Mouse (Mus musculus) right cerebral cortex, postnatal 10 days (tissue): ENCODE results near the gene Smim14.

ENCODE experiments used
- DNase-seq, 2 experiments: peaks; one replicate each; pipeline ENCODE4 v3.0.0; 2021; ENCODE audit warnings: low spot score in 2 of 2

Gene Smim14

DNA sequence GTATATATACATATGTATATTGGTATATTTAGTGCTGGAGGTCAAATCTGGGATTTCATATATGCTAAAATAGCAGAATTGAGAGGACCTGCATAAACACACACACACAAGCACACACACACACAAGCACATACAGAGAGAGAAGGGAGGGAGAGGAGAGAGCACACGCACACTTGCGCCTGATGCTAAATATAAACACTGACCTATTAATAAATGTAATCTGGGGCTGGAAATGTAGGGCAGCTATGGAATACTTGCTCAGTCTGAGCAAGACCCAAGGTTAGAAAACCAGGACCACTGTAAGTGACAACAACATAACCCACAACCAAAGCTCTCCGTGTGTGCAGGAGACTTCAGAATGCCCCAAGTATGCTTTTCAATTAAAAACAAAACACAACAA, 77.5 kb downstream of the Smim14 start:
- DNase-seq = no peak

DNA sequence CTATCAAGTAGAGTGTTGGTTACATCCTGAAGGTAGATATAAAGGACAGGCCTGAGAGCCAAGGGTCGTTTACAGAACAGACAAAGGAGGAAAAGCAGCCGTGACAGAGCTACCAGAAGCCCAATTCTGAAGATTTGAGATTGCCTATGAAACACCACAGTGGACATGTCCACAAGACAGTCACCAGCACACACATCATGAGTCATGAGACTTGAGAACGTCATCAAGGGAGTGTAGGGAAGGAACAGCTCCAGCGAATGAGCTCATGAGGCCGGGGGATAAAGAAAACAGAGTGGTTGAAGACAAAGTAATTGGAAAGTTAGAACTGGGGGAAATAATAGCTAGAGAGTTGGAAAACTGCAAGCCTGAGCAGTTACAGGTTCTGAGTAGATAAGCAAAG, 79.1 kb downstream of the Smim14 start:
- DNase-seq = no peak

DNA sequence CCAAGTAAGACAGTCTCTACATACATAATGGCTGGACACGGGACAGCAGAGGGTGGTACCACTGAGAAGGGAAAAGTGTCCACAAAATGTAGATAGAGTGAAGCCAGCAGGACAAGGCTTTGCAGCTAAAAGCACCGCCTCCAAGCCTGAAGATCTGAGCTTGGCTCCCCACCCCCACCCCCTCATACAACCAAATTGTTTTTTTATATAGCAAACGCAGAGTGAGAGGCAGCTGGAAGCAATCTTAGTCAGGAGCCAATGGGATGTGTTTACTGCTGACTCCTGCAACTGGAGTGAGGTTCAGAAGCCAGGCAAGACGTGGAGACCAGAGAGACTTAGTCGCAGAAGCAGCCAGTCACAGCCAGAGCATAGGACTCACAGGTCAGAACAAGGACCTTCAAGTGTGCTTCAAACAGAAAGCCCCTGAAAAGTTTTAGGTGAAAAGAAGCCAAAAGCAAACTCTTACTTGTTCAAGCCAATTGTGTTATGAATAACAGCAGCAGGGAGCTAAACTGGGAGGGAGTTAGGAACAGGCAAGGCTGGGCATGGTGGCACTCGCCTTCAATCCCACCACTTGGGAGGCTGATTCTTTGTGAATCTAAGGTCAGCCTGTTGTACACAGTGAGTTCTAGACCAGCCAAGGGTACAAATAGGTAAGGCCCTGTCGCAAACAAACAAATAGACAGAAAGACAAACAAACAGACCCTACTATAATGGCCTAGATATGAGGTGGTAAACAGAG, 79.7 kb downstream of the Smim14 start:
- no peak for DNase-seq

DNA sequence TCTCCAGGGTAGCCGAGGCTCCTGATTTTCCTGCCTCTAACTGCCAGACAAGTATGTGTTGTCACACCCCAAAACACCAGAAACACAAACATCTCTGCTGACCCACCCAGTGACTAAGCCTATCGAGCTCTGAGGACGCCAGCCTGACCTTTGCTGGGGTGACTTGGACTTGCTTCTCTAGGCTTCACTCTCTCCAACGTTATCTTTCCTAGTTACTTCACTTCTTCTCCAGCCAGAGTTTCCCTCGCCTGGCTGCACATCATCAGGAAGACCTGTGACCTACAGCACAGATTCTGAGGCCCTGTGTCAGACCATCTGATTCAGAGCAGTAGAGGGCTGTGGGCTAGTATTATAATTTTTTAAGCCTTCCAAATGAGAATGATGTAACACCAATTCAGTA, 82.2 kb downstream of the Smim14 start:
- DNase-seq = no peak

DNA sequence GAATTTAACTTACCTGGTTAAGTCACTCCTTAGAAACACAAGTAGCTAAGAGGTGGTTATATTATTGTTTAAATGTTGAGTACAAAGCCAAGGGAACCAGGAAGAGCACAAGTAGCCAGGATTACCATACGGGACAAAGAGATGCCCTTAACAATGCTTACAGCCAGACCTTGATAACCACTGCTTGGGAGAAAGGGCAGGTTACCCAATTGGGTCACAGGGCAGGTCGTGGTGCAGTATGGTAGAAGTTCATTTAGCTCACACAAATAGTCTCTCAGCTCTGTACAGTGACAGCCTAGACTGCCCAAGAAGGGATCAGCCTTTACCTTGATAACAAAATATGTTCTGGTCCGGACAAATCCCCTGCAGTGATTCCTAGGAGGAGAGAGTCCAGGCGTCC, 88.0 kb downstream of the Smim14 start:
- DNase-seq = no peak

DNA sequence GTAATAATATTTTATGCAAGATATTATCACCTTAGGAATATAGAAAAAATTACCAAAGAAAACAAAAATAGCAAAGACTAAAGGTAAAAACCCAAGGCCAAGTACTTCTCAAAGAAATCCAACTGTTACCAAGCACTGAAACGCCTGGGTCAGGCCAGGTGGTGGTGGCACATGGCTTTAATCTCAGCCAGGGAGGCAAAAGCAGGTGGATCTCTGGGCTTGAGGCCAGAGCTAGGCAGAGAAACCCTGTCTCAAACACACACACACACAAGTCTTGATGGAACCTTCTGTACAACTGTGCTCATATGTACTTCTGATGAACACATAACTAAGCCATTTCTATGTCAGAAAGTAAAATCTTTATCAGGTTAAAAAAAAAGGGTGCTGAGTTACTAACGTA, 89.2 kb downstream of the Smim14 start:
- DNase-seq = no peak

DNA sequence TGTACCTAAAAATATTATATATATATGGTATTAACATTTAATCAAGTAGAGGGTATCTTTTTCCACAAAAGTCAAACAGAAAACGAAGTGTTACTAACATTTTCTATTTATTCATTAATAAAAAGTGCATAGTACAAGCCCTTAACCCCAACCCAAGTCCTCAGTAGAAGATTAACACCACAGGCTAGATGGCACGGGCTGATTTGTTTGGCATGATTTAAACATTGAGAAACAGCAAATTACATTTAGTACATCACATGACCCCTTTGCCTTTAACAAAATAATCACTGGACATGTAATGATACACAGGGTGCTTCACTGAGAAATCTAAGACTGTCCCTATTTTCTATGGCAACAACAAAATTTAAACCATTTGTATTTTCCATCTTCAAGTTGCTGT, 90.2 kb downstream of the Smim14 start:
- no peak for DNase-seq

DNA sequence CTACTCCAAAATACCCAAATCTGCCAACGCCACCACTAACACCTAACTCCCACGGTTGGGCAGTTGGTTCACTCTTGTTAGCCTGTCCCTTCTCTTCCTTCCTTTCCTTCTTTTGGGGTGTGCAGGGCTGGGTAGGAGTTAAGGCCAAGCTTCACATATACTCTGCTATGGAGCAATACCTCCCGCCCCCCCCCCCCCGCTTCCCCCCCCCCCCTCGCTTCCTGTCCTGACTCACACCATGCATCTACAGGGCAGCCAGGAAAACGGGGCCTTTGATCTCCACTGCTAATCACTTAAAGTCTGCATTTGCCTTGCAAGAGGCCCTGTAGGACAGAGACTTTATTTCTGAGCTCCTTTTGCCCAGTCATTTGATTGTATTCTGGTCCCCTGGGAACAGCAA, 92.0 kb downstream of the Smim14 start:
- no peak for DNase-seq

DNA sequence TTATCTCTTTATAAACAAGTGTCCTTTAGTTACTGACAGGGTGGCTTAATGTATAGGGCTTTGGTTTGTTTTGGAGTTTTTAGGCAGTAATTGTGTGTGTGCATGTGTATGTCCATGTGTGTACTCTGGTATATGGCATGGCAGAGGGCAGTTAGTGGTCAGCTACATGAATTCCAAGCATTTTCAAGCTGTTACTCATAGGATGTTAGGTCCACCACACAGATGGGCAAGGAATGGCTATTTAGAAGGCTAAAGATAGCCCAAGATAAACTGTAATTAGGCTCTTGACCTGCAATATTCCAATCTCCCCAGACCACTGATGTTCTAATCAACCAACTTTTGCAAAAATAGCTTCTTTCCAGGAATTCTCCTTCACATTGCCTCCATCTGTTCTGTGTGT, 98.9 kb downstream of the Smim14 start:
- DNase-seq = no peak

DNA sequence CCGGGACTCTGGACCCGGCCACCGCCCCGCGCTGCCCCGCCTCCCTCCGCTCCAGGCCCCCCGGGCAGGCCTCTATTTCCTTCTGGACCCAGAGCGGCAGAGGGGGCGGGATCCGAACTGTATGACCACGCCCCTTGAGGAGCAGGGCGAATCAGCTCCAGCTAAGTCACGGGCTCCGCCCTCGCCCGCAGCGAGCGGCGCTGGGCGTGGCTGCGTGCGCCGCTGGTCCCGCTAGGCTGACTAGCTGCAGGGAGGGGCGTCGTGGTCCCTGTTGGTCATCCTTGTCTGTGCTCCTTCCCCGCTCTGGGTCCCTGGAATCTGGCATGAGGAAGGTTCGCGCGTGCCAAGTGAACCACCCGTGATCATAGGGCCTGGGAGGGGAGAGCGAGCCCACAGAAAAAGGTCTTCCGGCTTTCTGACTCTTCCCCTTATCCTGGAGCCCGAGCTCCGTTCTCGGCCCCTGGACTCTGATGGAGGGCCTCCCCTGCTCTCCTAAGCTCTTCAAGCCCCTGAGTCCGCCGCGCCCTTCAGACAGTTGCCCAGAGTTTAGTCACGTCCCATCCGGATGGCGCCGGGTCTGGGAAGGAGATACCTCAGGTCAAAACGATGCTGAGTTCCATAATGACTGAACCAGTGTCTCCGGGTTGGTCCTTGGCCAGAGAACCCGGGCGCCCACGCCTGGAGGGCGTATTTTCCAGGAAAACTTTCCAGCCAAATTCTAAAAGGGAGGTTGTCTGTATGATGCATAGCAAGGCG, 101.0 kb downstream of the Smim14 start, which contains the start of gene Ugdh:
TSS of gene Ugdh (minus strand) at position 144 of the 756 bp plus-strand sequence.
- DNase-seq = peak; percentile 97 to 98

DNA sequence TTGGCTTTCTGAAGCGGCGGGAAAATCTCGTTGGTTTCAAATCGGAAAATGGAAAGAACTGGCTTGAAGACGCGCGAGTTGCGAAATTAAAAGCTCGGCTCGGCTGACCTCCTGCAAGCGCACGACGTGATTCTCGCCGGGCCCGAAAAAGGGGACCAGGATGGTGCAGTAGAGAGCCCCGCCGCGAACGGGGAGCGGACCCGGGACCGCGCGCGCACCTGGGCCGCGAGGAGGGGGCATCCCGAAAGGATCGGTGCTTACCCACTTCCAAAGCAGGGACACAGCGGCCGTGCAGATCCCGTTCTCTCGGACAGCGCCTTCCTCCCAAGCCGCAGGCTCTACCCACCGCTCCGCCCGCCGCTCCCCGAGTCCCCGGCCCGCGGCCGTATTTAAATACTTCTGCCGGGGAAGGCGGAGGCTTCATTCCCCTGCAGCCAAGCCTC, 101.6 kb downstream of the Smim14 start:
- DNase-seq = no peak

DNA sequence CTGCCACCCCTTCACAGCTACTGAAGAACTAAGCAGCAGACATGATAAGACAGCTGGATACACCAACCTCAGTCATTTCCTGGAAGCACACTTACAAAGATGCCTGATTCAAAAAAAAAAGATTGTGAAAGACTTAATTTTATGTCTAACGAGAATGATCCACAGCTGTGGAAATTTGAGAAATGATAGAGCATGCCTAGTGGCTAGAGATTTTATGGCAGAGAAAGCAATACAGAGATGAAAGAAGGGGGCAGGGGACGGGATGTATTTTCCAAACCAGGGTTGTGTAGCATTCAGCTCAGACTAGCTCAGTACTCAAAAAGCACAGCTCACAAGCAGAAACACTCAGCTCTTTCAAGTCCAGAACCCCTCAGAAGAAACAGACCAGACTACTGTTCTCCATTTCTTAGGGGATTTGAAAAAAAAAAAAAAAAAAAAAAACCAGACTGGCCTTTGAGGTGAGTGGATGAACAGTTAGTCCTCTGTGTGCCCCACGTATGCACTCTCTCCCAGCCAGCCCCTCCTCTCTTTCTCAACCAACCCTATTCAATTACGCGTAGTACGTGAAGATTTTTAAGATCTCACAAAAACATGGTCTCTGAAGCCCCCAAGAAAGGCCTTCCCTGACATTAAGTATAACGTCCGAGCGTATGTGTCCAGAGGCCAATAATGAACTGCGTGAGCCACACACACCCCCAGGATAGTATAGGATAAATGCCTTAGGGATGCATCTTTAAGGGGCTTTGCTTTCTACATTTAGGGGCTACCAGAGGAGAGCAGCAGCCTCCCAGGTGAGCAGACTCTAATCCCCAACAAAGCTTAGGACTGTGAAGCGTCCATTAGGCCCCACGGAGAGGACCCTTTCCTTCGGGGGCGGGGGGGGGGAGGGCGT, 102.3 kb downstream of the Smim14 start:
- peak; percentile 44 to 65 for DNase-seq

DNA sequence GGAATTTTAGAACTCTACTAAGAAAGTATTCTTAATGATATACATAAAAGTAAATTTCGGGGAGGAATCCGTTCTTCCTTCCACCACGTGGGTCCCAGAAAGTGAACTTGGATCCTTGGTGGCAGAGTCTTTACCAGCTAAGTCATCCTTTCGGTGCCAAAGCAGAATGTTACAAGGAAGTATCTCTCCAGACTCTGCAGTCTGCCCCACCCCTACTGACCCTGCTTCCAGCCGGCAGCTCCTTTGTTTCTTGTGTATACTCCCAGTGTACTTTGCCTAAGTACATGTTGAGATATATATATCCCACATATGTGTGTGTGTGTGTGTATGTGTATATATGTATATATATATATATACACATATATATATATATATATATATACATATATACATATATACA, 107.5 kb downstream of the Smim14 start:
- DNase-seq = no peak

DNA sequence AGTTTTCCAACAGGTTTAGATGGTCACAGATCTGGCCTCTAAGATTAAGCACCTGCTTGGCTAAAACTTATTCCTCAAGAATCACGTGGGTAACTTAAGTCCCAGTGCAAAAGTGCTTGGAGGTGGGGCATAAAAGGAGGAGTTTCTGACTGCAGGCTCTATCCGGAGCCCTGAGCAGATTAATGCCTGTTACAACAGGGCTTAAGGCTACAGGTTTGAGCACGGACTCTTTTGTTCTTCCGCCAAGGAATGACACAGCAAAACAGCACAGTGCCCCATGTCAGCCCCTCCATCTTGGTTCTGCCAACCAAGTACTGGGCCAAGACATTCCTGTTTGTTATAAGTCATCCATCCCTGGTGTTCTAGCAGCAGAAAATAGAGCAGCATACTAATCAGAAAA, 108.7 kb downstream of the Smim14 start:
- DNase-seq = no peak

DNA sequence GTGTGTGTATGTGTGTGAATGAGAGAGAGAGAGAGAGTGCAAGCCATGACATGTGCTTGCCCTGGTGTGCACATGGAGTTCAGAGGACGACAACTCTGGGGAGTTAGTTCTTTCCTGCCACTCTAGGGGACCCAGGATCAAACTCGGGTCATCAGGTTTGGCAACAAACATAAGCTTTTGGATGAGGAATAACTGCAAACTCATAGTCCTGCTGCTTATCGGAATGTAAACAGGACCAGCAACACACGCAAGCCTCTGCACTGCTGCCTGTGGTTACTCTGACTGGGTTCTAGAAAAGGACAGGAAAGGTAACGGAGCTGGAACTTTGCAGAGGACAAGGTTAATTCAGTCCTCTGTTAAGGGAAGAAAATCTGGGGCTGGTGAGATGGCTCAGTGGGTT, 111.7 kb downstream of the Smim14 start:
- no peak for DNase-seq

DNA sequence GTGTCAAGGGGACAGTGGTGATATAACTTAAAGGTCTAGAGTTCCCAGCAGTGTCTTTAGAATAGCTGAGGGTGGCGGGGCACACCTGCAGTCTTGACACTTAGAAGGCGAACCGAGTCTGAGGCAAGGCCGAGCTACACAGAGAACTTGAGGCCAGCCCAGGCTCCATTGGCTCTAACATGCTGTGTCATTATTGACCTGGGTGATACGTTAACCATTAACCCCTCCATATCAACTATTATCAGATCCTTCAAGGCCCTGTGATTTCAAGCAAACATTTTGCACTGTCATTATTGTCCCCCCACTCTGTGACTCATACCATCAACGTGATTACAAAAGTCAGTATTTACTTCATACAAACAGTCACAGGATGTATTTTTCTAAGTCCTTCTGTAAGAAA, 112.8 kb downstream of the Smim14 start:
- DNase-seq = no peak

DNA sequence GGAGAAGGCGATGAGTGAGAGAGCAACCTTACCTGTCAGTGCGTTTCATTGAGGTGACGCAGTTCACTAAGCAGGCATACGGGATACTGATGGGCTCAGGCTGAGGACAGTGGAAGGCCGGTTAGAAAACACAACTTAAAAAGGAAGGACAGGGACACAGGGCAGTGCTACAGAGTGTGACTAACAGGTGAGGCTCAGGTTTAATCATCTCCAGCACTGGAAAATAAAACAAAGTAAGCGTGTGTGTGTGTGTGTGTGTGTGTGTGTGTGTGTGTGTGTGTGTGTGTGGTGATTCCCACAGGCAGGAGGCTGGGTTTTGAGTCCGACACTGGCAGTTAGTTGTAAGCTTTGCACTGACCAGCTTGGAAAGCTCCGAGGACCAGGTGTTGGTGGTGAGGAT, 114.2 kb downstream of the Smim14 start:
- no peak for DNase-seq

DNA sequence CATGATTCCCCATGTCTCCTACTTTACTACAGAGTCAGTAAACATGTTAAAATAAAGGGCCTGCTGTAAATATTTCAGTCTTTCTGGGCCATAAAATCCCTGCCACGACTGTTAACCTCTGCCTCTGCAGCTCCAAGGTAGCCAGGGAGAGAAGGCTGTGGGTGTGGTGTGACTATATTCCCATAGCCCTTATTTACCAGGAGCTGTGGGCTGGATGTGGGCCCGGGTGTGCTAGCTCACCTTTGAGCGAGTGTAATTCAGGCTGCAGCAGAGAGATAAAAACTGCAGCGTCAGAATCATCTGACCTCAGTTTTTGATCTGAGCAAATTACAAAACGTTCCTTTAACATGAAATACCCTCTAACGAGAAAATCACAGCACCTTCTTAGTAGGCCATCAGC, 116.2 kb downstream of the Smim14 start:
- DNase-seq = no peak

DNA sequence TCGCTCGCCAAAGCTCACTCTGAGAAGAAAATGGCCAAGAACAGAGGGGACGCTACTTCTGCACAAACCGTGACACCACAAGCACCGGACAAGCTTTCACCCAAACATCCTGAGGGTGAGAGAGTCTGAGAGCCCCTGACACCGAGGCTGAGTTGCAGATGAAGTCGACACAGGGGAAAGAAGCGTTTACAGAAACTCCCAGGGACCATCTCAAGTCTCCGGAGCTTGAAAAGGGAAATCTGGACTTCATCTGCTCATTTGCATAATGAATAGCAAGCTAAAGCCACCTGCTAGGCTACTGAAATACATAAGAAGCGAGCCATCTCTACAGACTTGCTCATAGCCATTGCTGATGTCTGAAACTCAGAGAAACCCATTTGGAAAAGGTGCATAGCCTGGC, 117.8 kb downstream of the Smim14 start:
- no peak for DNase-seq

DNA sequence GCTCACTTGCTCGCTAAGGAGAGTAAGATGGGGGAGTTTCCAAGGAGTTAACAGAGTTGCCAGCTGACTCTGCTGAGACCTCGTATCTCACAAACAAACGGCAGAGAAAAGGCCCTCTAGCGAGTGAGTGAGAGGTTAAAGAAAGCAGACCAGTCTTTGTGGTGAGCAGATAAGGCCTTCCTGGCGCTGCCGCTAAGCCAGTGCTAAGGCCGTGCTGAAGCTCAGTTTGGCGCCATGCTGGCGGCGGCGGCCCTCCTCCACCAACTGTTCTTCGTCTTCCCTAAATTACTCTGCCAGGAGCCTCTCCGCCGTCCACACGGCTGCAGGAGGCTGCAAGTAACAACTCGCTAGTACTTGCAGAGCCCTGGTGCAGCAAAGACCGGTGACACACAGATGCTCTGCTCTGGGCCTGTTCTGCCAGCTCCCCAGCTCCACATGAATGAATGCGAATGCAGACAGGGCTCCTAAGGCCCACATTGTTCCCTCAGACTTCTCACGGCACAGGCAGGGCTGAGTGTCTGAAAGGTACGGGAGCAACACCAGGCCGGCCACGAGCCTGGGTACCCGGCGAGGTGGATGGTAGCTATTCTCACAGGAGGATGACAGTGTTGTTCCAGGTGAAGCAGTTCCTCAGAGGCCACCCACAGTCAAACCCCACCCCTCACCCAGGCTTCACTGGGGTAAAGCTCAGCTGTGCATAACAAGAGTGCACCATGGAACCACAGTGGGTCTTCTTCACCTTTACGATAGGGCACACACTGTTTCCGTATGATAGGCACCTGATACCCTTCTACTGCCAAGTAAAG, 121.1 kb downstream of the Smim14 start:
- DNase-seq = no peak

DNA sequence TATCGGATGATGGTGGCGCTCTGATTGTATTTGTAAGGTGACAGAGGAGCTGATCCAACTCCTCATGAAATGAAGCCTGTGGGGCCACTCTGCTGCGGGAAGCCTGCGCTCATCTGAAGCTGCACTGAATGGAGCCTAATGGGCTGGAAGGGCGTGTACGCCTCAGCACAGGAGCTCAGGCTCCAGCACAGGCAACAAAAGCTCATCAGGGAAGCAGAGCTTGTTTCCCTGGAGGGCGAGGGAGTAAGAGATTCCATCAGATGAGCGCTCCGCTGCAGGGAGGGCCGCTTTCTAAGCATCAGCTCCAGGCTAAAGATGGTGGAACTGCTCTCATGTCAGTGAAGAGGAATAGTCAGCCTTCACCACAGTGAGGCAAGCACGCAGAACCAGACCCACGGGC, 129.0 kb downstream of the Smim14 start:
- DNase-seq = no peak
